Mouse (Mus musculus) stomach, embryonic 14.5 days (tissue): ENCODE measurements around the gene Nrn1. TPM values are rescaled to one million over a fixed set of nuclear protein-coding genes. Genes with fewer than 3 reads are reported as not detected.

Experiments used
- ATAC-seq: fragments of 200-750 bp; cut with Nextera tagmentation; 2 replicates; pipeline ENCODE4 v1.8.0; 2017; ENCODE audit warnings: low read depth, moderate TSS enrichment; ENCODE audit not compliant: insufficient number of reproducible peaks, insufficient read depth, low FRiP score
- H3K27ac ChIP-seq: fragments of 300-500 bp; sonication (generic); 2 replicates; pipeline ENCODE4 v1.5.1; 2014; ENCODE audit warnings: mild to moderate bottlenecking, low read length, moderate library complexity, mixed read lengths
- H3K27me3 ChIP-seq: fragments of 300-500 bp; sonication (generic); 2 replicates; pipeline ENCODE4 v1.6.1; 2014; ENCODE audit warnings: low read length, control low read depth, mixed read lengths; ENCODE audit not compliant: control insufficient read depth, insufficient read depth
- H3K36me3 ChIP-seq: fragments of 300-500 bp; sonication (generic); 2 replicates; pipeline ENCODE4 v1.6.1; 2014; ENCODE audit warnings: mild to moderate bottlenecking, control low read depth, low read length, moderate library complexity, mixed read lengths; ENCODE audit not compliant: control insufficient read depth, insufficient read depth
- H3K4me1 ChIP-seq: fragments of 300-500 bp; sonication (generic); 2 replicates; pipeline ENCODE4 v1.6.1; 2014; ENCODE audit warnings: low read length, control low read depth, mixed read lengths; ENCODE audit not compliant: control insufficient read depth, insufficient read depth
- H3K4me2 ChIP-seq: fragments of 300-500 bp; sonication (generic); replicated peaks from 2 replicates; pipeline ENCODE4 v1.6.1; 2014; ENCODE audit warnings: low read depth, low read length, control low read depth
- H3K4me3 ChIP-seq: fragments of 300-500 bp; sonication (generic); 2 replicates; pipeline ENCODE4 v1.5.1; 2014; ENCODE audit warnings: low read depth, low read length, control low read depth
- H3K9ac ChIP-seq: fragments of 300-500 bp; sonication (generic); replicated peaks from 2 replicates; pipeline ENCODE4 v1.6.1; 2014; ENCODE audit warnings: low read depth, mild to moderate bottlenecking, control low read depth, low read length, moderate library complexity, mixed read lengths
- H3K9me3 ChIP-seq: fragments of 300-500 bp; sonication (generic); 2 replicates; pipeline ENCODE4 v1.6.1; 2016; ENCODE audit warnings: low read depth, low read length, control low read depth; ENCODE audit not compliant: control insufficient read depth
- WGBS: fragments of 180-500 bp; shearing (Covaris S2); extraction: QIAGEN DNeasy Blood & Tissue Kit; methylation state at CpG from one replicate; pipeline ENCODE4 v1.1.7; 2014; 5-methylcytosine and 5-hydroxymethylcytosine counted together
- polyA plus RNA-seq: library from polyadenylated mRNA; unstranded; fragments of >200 nt; fragmentation: Nextera tagmentation; extraction: Ambion mirVana; gene quantifications from 2 replicates; pipeline ENCODE4 v1.2.1, GENCODE M21; 2014

Gene Nrn1
- polyA plus RNA-seq, 1 experiment from 2014 or later: 1.8 TPM

DNA sequence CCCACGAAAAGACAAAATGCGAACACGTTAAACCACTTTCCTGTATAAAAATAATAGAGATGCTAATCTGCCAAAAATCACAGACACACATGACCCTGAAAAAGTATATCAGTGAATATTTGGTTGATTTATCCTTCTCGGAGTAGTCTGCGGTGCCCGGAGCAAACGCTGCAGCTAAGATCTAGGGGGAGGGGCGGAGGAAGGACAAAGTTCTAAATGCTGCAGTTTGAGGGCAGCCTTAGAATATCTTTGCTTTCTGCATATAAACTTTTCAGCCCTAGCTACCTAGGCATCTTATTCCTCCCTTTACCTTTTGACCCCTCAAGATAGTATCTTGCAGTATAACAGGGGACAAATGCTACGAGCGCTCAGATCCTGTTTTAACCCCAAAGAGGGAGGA lies 1.4 kb downstream of the Nrn1 start:
- H3K27ac ChIP-seq: no peak overlapping the region
- under 1% methylated on average over 10 of the region's 10 CpGs for WGBS
- ATAC-seq: no peak
- no peak overlapping the region for H3K4me2 ChIP-seq
- no peaks in the 10 kb centered on the region for H3K9me3 ChIP-seq
- H3K27me3 ChIP-seq: peaks cover 39% of the 10 kb centered on the region
- H3K9ac ChIP-seq: no peak overlapping the region
- H3K36me3 ChIP-seq: no peaks in the 10 kb centered on the region
- peaks cover 13% of the 10 kb centered on the region; the same call in 1 of the 2 replicates for H3K4me1 ChIP-seq
- no peak overlapping the region for H3K4me3 ChIP-seq

DNA sequence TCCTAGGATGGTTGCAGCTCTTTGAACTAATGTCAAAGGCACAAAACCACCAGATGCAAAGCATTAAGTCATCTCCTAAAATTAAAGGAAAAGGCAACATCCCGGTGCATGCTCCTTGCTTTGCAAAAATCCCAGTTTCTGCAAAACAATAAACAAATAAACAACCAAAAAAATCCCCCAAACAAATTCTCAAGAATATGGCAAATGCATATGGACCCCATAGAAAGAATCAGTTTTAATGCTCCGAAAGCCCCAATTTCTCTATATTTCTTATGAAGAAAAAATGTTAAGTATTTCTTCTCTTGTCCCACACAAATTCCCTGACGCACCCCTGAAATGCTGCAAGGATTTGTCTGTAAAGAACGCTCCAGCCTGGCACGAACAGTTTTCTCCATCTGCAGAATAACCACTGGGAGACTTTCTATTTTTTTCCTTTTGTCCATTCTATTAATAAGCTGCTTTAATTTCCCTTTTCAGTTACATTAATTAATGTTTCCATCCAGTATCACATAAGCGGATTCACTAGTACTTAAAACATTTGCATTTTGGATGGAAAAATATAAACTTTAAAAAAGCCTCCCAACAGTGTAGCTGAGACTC lies 1.9 kb downstream of the Nrn1 start:
- Histone ChIP-seq H3K36me3 (no peaks in the 10 kb centered on the region), H3K27me3 (peaks cover 44% of the 10 kb centered on the region), H3K9me3 (no peaks in the 10 kb centered on the region), H3K27ac (no peak overlapping the region), H3K4me1 (peaks cover 13% of the 10 kb centered on the region; the same call in 1 of the 2 replicates), H3K4me3 (no peak overlapping the region), H3K4me2 (no peak overlapping the region), H3K9ac (no peak overlapping the region)
- no peak for ATAC-seq
- WGBS: 7% methylated on average over 6 of the region's 6 CpGs

DNA sequence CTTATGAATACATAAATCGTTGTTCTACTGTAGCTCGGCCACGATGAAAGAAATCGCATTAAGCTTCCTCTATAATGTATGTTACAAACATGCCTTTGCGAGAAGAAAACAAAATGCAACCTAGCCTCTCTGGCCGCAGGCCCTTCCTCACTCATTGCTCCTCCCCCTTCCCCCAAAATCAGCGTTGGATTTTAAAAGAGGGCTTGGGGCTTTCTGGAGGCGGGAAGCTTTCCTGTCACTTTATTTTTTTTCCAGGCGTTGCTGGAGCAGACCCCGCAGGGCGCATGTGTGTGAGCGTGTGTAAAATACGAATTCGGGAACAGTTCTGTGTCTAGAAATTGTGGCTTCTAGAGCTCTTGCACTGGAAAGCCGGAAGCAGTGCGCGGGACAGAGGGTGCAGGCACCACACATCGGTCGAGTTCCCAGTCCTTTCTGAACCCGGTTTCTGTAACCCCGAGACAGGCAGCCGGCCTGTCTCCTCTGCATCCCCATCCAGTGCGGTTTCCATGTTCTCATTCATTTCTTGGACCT lies 2.9 kb downstream of the Nrn1 start:
- Histone ChIP-seq H3K27me3 (peaks cover 50% of the 10 kb centered on the region), H3K36me3 (no peaks in the 10 kb centered on the region), H3K4me3 (peak overlapping the region; percentile 21; the same call in 1 of the 2 replicates), H3K9me3 (no peaks in the 10 kb centered on the region), H3K4me2 (peak overlapping the region; percentile 50), H3K4me1 (peaks cover 13% of the 10 kb centered on the region; the same call in 1 of the 2 replicates), H3K9ac (no peak overlapping the region), H3K27ac (no peak overlapping the region)
- no peak for ATAC-seq
- 2% methylated on average over 23 of the region's 23 CpGs for WGBS

DNA sequence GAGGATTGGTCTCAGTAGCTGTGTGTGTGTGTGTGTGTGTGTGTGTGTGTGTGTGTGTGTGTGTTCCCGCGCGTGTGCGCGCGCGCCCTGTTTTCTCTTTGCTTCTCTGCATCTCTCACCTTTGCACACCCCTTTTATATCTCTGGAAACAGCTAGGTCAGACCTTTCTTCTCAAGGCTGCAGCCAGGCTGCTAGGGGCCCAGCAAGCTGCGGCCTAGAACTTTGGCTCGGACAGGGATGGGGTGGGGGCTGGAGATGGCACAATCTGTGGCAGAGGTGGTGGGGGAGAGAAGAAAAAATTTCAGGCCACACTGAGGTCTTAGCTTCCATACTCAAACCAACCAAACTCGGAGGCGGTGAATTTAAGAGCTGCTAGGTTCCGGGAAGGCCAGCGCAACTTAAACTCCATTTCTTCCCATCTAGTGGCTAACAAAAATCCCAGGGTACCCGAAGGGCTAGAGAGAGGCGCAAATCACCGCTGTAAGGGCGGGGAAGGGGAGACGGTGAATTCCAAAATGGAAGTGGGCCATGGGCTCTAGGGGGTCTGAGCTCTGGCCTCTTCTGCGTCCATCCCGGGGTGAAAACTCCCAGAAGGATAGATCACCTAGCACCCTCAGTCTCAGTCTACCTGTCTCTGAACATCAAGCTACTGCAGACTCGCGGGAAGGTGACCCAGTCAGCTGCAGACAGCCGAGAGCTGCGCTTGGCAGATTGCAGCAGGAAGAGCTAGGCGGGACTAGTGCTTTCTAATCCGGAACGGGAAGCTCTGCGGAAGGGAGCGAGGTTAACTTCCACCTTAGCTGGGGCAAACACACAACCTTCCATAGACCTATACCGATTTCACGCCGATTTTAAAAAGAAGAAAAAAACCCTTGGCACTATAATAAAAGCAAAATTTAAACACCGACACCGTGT lies 3.7 kb downstream of the Nrn1 start:
- Histone ChIP-seq H3K27me3 (peaks cover 56% of the 10 kb centered on the region), H3K4me3 (peak overlapping the region; percentile 21; the same call in 1 of the 2 replicates), H3K9ac (no peak overlapping the region), H3K4me1 (peaks cover 17% of the 10 kb centered on the region; the same call in 1 of the 2 replicates), H3K27ac (no peak overlapping the region), H3K9me3 (no peaks in the 10 kb centered on the region), H3K4me2 (peak overlapping the region; percentile 50), H3K36me3 (no peaks in the 10 kb centered on the region)
- 4% methylated on average over 34 of the region's 34 CpGs for WGBS
- ATAC-seq: no peak

DNA sequence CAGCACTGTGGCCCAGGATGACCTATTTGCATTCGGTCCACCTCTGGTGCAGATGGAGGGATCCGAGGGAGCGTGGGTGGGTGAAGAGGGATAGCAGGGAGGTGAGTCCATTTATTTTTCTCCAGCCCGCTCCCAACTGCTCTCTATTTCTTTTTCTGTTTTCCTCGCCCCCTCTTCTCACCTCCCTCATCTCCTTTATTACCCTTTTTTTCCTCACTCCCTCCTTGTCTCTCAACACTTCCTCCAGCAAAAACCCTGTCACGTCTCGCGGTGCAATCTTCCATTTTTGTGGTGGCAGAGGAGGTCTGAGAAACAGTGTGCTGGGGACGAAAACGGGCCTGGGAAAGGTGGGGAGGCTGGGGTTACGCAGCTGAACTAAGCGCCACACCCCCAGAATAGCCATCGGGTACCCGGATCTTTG lies 4.6 kb downstream of the Nrn1 start:
- no peak overlapping the region for H3K27ac ChIP-seq
- no peak overlapping the region for H3K4me2 ChIP-seq
- ATAC-seq: no peak
- H3K36me3 ChIP-seq: no peaks in the 10 kb centered on the region
- no peak overlapping the region for H3K9ac ChIP-seq
- H3K4me1 ChIP-seq: peaks cover 12% of the 10 kb centered on the region; the same call in 1 of the 2 replicates
- H3K9me3 ChIP-seq: no peaks in the 10 kb centered on the region
- peaks cover 61% of the 10 kb centered on the region for H3K27me3 ChIP-seq
- no peak overlapping the region for H3K4me3 ChIP-seq
- 18% methylated on average over 14 of the region's 14 CpGs for WGBS

DNA sequence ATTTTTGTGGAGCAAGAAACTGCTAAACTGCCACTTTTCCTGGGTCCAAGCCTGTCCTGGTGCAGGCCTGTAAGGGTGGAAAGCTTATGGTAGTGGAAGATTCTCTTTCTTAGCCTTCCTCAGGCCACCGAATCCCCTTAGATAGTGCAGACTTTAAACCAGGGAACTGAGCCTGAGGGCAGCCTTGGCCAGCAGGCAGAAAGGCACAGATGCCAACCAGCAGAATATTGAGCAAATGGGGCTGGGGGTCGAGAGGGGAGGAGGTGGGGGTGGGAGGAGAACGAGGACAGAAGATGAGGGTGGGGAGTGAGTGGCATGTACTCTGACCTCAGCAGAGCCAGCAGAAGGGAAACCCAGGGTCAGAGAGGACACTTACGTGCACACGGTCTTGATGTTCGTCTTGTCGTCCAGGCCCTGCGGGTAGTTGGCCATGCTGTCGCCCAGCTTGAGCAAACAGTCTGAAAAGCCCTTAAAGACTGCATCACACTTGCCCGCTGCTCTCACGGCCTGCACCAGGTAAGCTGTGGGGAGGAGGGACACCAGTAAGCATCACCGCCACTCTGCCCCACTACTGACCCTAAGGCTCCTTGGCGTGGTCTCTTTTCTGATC lies 5.1 kb downstream of the Nrn1 start:
- no peak overlapping the region for H3K4me2 ChIP-seq
- H3K9ac ChIP-seq: no peak overlapping the region
- peaks cover 64% of the 10 kb centered on the region for H3K27me3 ChIP-seq
- no peak for ATAC-seq
- no peak overlapping the region for H3K27ac ChIP-seq
- H3K4me3 ChIP-seq: no peak overlapping the region
- H3K4me1 ChIP-seq: peaks cover 8% of the 10 kb centered on the region
- 20% methylated on average over 13 of the region's 13 CpGs for WGBS
- H3K9me3 ChIP-seq: no peaks in the 10 kb centered on the region
- no peaks in the 10 kb centered on the region for H3K36me3 ChIP-seq

DNA sequence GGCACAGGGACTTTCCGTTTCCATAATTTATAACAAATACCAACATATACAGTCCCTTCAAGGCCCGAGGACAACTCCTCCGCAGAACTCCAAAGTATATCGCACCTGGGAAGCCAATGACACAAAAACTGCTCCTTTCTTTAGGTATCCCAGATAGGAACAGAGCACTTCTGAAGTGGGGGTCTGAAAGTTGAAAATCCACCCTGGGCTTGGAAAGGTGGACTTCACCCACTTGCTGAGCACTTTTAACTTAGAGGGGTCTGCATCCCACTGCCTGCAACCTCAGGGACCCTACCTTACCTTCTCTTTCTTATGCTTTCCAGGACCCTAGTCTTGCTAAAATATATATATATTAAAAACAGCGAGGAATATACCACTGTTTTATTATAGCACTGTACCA lies 6.4 kb downstream of the Nrn1 start:
- Histone ChIP-seq H3K4me1 (peaks cover 11% of the 10 kb centered on the region), H3K36me3 (no peaks in the 10 kb centered on the region), H3K9me3 (no peaks in the 10 kb centered on the region), H3K9ac (no peak overlapping the region), H3K27ac (no peak overlapping the region), H3K4me2 (no peak overlapping the region), H3K4me3 (no peak overlapping the region), H3K27me3 (peaks cover 68% of the 10 kb centered on the region)
- WGBS: 10% methylated on average over 5 of the region's 5 CpGs
- no peak for ATAC-seq

DNA sequence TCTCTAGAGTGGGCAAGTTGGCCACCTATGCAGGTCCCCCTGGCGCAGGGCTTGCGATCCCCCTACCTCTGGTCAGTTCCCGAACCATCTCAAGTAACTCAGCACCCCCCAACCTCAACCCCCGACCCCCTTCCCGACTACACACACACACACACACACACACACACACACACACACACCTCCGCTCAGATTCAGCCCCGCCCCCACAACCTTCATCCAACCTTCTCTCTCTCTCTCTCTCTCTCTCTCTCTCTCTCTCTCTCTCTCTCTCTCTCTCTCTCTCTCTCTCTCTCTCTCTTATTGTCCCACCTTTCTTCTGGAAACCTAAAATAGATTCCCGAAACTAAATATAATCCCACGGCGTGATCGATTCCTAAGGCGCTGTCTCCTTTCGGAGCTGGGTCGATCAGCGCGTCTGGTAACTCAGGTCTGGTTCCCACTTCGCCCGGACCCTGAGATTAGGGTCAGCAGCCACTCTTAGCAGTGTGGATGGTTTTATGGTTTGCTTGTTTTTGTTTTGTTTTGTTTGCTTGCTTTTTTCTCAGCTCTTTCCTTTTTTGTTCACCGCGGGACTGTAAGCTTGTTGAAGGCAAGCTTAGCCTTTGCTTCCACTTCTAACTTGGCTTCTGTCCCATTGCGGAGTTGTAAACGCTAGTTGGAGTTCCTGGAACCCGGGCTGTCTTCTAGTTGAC lies 7.0 kb downstream of the Nrn1 start:
- no peak for ATAC-seq
- Histone ChIP-seq H3K4me2 (peak overlapping the region; percentile 37; the same call in 1 of the 2 replicates), H3K4me1 (peaks cover 11% of the 10 kb centered on the region), H3K36me3 (no peaks in the 10 kb centered on the region), H3K9ac (no peak overlapping the region), H3K27ac (no peak overlapping the region), H3K4me3 (peak overlapping the region; percentile 20; the same call in 1 of the 2 replicates), H3K9me3 (no peaks in the 10 kb centered on the region), H3K27me3 (peaks cover 73% of the 10 kb centered on the region)
- WGBS: 2% methylated on average over 22 of the region's 23 CpGs
